Mouse (Mus musculus): ENCODE data around the gene Ube2h. TPM values are rescaled to one million over a fixed set of nuclear protein-coding genes. Genes with fewer than 3 reads are reported as not detected.
"Not testable (repeated sequence)": the region's sequence is repeated elsewhere in the genome, so short reads cannot be mapped to it uniquely, and the experiment has no call there.

Gene Ube2h
- polyA plus RNA-seq, 1 experiment from 2014 or later: 56.9 TPM

DNA sequence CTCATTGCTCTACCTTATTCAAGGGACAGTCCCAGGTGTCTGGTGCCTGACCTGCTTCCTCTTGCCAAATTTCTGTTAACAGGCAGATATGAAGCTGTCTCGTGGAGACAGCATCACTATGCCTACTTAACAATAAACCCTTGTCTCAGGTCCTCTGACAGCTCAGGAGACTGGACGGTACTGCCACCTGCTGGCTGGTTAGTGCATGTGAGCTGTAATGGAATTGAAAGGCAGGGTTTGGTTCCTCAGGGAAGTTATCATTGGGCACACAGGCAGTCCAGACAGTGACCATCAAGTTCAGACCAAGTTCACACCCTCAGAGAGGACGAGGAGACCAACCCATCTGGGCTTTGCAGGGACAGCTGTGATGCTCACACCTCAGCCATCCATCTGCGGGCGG lies 93.6 kb downstream of the Ube2h start:
- Histone ChIP-seq H3K27ac (no peak overlapping the region), H3K4me1 (peaks cover 3% of the 10 kb centered on the region), H3K9ac (no peak overlapping the region), H3K36me3 (replicated peaks) (peaks cover 15% of the 10 kb centered on the region), H3K4me2 (no peak overlapping the region), H3K4me3 (replicated peaks) (no peak overlapping the region), H3K27me3 (0 out of 2 replicates have a peak, but pooled peaks cover 3% of the 10 kb centered on the region), H3K9me3 (no peaks in the 10 kb centered on the region)
- peak; percentile 60 for ATAC-seq (ENCODE audit: low FRiP score)
- 32% methylated on average over 5 of the region's 5 CpGs for WGBS

DNA sequence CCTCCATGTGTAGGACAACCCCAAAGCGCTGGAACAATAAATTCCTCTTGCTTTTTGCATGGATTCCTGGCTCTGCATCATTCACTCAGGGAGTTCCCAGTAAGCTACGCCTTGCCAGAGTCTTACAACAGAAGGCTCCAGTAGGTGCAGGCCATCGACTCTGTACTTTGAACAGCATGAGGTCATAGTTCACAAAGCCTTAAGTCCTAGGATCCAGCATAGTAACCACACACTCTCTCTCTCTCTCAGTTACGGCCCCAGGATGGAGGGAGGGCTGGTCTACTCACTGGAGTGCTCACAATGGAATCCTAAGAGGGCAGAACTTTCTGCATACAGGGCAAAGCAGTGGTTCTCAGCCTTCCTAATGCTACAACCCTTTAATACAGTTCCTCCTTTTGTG lies 95.5 kb downstream of the Ube2h start:
- no peaks in the 10 kb centered on the region for H3K9me3 ChIP-seq
- 48% methylated on average over 4 of the region's 4 CpGs for WGBS
- peaks cover 7% of the 10 kb centered on the region for H3K36me3 ChIP-seq (replicated peaks)
- peaks cover 5% of the 10 kb centered on the region for H3K4me1 ChIP-seq
- ATAC-seq (ENCODE audit: low FRiP score): no peak
- H3K9ac ChIP-seq: no peak overlapping the region
- no peak overlapping the region for H3K27ac ChIP-seq
- no peak overlapping the region for H3K4me2 ChIP-seq
- H3K4me3 ChIP-seq (replicated peaks): no peak overlapping the region
- 0 out of 2 replicates have a peak, but pooled peaks cover 3% of the 10 kb centered on the region for H3K27me3 ChIP-seq

DNA sequence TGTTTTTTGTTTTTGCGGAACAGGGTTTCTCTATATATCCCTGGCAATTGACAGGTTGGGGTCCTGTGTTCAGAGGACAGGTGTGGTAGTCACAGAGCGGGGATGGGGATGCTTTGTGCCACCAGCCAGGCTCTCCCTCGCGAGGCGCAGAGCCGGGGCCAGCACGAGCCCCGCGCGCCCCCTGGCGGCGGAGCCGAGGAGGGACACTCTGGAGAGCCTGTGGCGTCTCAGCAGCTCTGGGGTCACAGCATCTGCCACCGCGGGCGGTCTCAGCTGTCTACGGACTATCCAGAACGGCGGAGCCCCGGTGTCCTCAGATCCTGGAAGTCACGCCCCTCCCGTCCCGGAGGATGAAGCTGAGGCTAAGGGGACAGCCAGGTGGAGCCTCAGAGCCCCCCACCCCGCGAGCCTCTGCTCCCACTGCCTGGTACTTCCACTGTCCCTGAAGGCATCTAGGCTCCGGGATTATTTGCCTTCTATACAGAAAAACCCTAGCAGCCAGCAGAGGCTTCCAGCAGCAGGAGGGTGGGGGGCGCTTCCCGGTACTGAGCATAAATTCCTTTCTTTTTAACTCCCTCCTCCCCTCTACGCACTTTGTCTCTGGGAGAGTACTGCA lies 98.6 kb downstream of the Ube2h start:
- peaks cover 5% of the 10 kb centered on the region for H3K4me1 ChIP-seq
- 0 out of 2 replicates have a peak, but pooled peaks cover 3% of the 10 kb centered on the region for H3K27me3 ChIP-seq
- peak overlapping the region; percentile 52 for H3K4me2 ChIP-seq
- H3K9me3 ChIP-seq: no peaks in the 10 kb centered on the region
- no peak overlapping the region for H3K27ac ChIP-seq
- peak overlapping the region; percentile 30; the same call in 1 of the 2 replicates for H3K9ac ChIP-seq
- no peaks in the 10 kb centered on the region for H3K36me3 ChIP-seq (replicated peaks)
- 7% methylated on average over 30 of the region's 30 CpGs for WGBS
- peak overlapping the region; percentile 20; the same call in 1 of the 2 replicates for H3K4me3 ChIP-seq (replicated peaks)
- ATAC-seq (ENCODE audit: low FRiP score): peak; percentile 83

DNA sequence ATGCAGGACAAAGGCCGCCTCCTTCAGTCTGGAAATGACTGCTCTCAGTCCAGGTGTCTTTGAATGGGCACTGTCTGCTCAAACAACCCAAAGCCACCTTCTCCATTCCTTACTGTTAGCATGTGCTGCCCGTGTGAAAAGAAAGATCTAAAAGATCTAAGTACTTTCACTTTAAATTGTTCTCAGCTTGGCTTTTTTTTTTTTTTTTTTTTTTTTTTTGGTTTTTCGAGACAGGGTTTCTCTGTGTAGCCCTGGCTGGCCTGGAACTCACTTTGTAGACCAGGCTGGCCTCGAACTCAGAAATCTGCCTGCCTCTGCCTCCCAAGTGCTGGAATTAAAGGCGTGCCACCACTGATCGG lies 99.2 kb downstream of the Ube2h start:
- H3K27me3 ChIP-seq; H3K4me3 ChIP-seq (replicated peaks); H3K9ac ChIP-seq; H3K4me2 ChIP-seq; ATAC-seq (ENCODE audit: low FRiP score); H3K36me3 ChIP-seq (replicated peaks); H3K27ac ChIP-seq; H3K4me1 ChIP-seq; H3K9me3 ChIP-seq: not testable (repeated sequence)
- WGBS: 76% methylated on average over 6 of the region's 6 CpGs

DNA sequence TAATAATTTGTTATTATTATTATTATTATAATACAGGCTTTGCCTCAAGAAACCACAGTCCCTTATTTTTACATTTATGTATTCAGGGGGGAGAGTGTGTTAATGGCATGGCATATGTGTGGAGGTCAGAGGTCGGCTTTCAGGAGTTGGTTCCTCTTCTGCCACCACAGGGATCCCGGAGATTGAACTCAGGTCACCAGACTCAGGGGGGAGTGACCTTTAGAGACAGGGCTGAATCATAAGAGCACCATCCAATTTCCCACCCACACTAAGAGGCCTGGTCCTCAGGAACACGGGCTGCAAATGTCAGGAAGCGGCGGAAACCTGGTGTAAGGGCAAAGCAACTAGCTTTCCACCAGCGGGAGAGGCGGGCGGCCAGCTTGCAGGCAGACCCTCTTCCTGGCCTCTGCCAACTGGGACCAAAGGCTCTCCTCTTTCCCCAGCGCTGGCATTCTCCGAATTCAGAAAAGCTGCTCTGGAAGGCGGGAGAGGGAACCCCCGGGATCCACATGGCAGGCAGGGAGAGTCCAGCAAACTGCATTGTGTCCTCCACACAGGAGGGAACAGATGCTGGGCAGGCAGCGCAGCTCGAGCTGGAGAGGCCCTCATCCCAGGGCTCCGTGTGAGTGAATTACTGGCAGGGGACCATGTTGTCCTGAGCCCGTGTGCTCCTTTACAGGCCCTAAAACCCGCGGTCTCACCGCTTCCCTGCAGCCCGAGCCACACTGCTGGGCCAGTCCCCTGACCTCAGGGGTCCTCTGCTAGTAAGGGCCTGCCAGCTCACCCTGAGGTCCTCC lies 99.8 kb downstream of the Ube2h start:
- 0 out of 2 replicates have a peak, but pooled peaks cover 3% of the 10 kb centered on the region for H3K27me3 ChIP-seq
- no peak overlapping the region for H3K27ac ChIP-seq
- no peak overlapping the region for H3K9ac ChIP-seq
- ATAC-seq (ENCODE audit: low FRiP score): no peak
- H3K9me3 ChIP-seq: no peaks in the 10 kb centered on the region
- H3K4me1 ChIP-seq: peaks cover 5% of the 10 kb centered on the region
- WGBS: 54% methylated on average over 20 of the region's 20 CpGs
- no peak overlapping the region for H3K4me3 ChIP-seq (replicated peaks)
- H3K4me2 ChIP-seq: no peak overlapping the region
- no peaks in the 10 kb centered on the region for H3K36me3 ChIP-seq (replicated peaks)

DNA sequence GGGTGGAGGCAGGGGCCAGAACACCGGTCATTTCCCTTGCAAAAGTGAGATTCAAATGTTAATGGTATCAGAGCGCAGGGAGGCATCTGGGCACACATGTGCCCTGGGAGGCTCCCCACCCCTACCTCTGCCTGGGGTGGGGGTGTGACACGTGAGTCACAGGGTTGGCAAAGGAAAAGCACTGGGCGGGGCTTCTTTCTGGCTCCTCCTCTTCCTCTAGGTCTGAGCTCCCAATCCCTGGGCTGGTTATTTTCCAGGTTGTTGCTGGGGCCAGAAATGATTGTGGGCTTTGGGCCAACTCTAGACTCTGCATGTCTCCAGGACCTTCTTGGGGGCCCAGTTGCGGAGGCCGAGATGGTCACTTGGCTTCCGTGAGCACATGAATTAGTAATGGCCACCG lies 108.2 kb downstream of the Ube2h start:
- no peaks in the 10 kb centered on the region for H3K36me3 ChIP-seq (replicated peaks)
- no peak overlapping the region for H3K4me2 ChIP-seq
- no peak overlapping the region for H3K27ac ChIP-seq
- H3K9me3 ChIP-seq: no peaks in the 10 kb centered on the region
- no peak overlapping the region for H3K4me3 ChIP-seq (replicated peaks)
- no peaks in the 10 kb centered on the region for H3K4me1 ChIP-seq
- no peaks in the 10 kb centered on the region for H3K27me3 ChIP-seq
- no peak for ATAC-seq (ENCODE audit: low FRiP score)
- H3K9ac ChIP-seq: no peak overlapping the region
- 82% methylated on average over 8 of the region's 8 CpGs for WGBS

DNA sequence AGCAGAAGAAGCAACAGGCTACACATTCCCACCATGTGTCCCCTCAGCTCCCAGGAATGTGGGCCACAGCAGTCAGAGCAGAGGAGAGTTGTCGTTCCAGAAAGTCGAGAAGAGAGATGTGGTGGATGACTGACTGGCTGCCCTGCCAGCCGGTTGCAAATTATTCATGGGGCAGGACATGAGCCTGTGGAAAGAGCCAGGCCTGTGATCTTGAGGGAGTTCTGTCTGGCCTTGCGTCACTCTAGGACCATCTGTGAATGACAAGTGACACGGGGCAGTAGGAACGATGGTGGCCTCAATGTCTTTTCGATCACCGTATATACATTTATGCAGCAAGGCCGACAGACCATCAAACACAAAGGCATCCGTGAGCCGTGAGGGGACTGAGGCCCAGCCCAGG lies 108.7 kb downstream of the Ube2h start:
- no peak for ATAC-seq (ENCODE audit: low FRiP score)
- Histone ChIP-seq H3K27me3 (no peaks in the 10 kb centered on the region), H3K4me1 (no peaks in the 10 kb centered on the region), H3K9ac (no peak overlapping the region), H3K27ac (no peak overlapping the region), H3K4me2 (no peak overlapping the region), H3K4me3 (replicated peaks) (no peak overlapping the region), H3K9me3 (no peaks in the 10 kb centered on the region), H3K36me3 (replicated peaks) (no peaks in the 10 kb centered on the region)
- 86% methylated on average over 11 of the region's 11 CpGs for WGBS

DNA sequence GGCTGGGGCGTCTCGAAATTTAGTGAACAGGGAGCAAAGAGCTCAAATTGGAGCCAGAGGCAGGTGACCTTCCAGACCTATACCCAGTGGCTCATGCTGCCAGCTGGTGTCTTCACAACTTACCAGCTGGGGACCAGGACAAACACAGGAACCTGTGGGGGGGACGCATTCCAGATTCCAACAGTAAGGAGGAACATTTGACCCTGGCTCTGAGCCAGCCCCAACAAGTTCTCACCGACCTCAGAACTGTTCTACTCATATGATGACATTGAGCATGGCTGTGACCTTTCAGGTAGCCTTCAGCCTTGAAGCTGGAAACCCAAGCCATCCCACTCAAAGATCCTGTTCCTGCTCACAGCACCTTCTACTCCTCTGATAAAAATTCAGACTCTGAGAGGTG lies 120.7 kb downstream of the Ube2h start:
- 87% methylated on average over 4 of the region's 4 CpGs for WGBS
- no peak for ATAC-seq (ENCODE audit: low FRiP score)
- Histone ChIP-seq H3K9me3 (no peaks in the 10 kb centered on the region), H3K27me3 (peaks cover 55% of the 10 kb centered on the region), H3K4me2 (no peak overlapping the region), H3K4me1 (no peaks in the 10 kb centered on the region), H3K4me3 (replicated peaks) (no peak overlapping the region), H3K9ac (no peak overlapping the region), H3K36me3 (replicated peaks) (no peaks in the 10 kb centered on the region), H3K27ac (no peak overlapping the region)

DNA sequence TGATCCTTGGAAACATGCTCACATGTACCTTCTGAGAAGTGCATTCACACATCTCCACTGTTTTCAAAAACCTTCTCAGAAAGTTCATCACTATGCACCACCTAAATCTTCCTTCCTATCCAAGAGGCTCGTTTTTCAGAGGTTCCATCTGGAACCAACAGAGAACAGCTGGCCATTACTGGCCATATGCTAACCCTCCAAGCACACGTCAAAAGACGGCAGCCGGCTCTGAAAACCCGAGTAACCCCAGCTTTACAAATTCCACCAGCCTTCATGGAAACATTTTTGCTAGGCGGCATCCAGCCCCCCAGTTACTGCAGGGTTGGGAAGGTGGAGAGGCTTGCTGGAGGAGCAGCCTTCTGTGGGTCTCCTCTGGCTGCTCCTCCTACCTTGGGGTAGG lies 122.3 kb downstream of the Ube2h start:
- Histone ChIP-seq H3K36me3 (replicated peaks) (no peaks in the 10 kb centered on the region), H3K27me3 (peaks cover 69% of the 10 kb centered on the region)
- 71% methylated on average over 6 of the region's 6 CpGs for WGBS

DNA sequence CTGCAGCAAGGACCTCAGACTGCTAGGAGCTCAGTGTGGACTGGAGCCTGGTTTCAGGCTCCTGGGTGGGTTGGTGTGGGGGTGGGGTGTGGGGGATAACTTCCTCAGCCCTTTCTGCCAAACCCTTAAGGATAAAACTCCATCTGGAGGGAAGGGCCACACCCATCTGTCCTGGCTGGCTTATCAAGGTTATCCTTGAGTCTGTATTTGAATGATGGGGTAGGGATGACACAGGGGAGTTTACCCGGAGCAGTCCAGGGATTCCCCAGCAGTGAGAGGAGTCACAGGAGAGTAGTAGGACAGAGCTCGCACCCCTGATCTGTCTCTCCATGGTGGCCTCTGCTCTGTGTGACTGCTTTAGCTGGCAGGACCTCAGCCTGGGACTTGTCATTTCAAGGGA lies 124.0 kb downstream of the Ube2h start:
- H3K4me1 ChIP-seq: peaks cover 19% of the 10 kb centered on the region
- whole genome bisulfite sequencing: 19% methylated on average over 2 of the region's 2 CpGs
- peaks cover 83% of the 10 kb centered on the region for H3K27me3 ChIP-seq
- H3K36me3 ChIP-seq (replicated peaks): no peaks in the 10 kb centered on the region
- ATAC-seq (ENCODE audit: low FRiP score): no peak
- H3K9me3 ChIP-seq: no peaks in the 10 kb centered on the region
- H3K4me3 ChIP-seq (replicated peaks): no peak overlapping the region
- H3K27ac ChIP-seq: no peak overlapping the region
- no peak overlapping the region for H3K9ac ChIP-seq
- no peak overlapping the region for H3K4me2 ChIP-seq

More for the DNA sequence above, 122.3 kb downstream of the Ube2h start:
- Histone ChIP-seq H3K27ac (no peak overlapping the region), H3K4me3 (replicated peaks) (no peak overlapping the region), H3K9ac (no peak overlapping the region), H3K4me2 (no peak overlapping the region), H3K4me1 (peaks cover 9% of the 10 kb centered on the region), H3K9me3 (no peaks in the 10 kb centered on the region)
- no peak for ATAC-seq (ENCODE audit: low FRiP score)

DNA sequence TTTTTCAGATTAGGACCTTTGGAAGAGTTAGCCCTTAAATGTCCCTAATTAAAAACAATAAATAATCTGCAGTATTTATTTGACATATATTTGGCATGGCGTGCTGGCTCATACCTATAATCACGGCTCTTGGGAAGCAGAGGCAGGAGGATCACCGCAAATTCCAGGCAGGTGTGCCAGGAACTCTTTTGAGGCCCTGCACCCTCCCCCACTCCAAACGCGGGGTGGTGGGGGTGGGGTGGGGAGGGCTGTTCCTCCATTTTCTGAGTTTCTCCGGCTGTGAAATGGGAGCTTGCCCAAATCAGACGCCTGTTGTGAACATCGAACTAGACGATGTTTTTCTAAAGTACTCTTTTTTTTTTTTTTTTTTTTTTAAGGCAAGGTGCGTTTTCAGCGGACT lies 125.3 kb downstream of the Ube2h start:
- Histone ChIP-seq H3K4me3 (replicated peaks) (no peak overlapping the region), H3K4me2 (no peak overlapping the region), H3K27ac (no peak overlapping the region), H3K36me3 (replicated peaks) (no peaks in the 10 kb centered on the region), H3K9ac (no peak overlapping the region), H3K4me1 (peaks cover 32% of the 10 kb centered on the region), H3K9me3 (no peaks in the 10 kb centered on the region), H3K27me3 (peaks cover 92% of the 10 kb centered on the region)
- 23% methylated on average over 11 of the region's 11 CpGs for WGBS
- ATAC-seq (ENCODE audit: low FRiP score): no peak

DNA sequence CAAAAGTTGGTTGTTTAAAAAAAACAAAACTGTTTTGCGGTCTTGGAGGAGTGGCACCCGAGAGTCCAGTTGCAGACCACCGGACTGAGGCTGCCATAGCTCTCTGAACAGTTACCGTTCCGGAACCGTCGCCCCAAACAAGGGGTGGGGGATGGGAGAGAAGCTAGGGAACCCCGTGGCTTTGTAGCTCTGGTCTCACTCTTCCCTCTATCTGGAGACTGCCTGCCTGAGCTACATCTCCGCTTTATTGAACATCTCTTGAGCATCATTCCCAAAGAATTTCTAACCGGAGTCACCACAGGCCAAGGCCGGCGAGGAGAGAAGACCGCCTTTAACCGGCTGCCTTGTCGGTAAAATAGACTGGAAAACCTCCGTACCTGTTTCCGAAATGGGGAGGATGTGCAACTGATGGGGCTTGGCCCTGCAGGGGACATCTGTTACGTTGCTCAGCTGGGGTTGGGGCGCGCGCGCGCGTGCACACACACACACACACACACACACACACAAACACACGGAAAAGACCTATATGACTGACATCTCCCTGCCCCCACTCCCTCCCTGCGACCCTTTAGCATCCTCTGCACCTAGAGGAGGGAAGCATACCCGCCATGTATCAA lies 126.2 kb downstream of the Ube2h start:
- no peaks in the 10 kb centered on the region for H3K36me3 ChIP-seq (replicated peaks)
- no peak overlapping the region for H3K27ac ChIP-seq
- no peak overlapping the region for H3K4me2 ChIP-seq
- peaks cover 41% of the 10 kb centered on the region for H3K4me1 ChIP-seq
- no peak overlapping the region for H3K9ac ChIP-seq
- no peak for ATAC-seq (ENCODE audit: low FRiP score)
- no peak overlapping the region for H3K4me3 ChIP-seq (replicated peaks)
- peaks cover 95% of the 10 kb centered on the region for H3K27me3 ChIP-seq
- WGBS: 1% methylated on average over 27 of the region's 27 CpGs
- no peaks in the 10 kb centered on the region for H3K9me3 ChIP-seq
